Mouse (Mus musculus): ENCODE measurements at regions not wholly inside any gene's neighbourhood (a gene's known extent, or its start where the extent isn't known, plus 50 kb on each side); places are given as distances from the start of the nearest gene placed in this dataset.

DNA sequence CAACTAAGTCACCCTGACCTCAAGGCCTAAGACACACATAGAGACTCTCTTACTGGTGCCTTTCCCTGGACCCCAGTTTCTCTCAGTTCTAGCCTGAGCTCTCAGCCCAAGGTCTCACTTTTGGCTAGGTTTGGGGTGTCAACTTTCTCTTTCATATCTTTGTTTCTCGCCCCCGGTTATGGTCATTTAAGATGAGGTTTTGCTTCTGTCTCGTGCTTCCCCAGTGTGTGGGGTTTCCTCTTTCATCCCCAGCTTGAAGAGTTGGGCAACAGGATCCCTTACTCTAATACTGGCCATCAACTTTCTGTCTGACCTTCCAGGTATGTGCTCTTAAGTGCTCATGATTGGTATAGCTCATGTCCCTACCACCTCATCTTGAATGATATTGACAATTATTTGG is 67.5 kb downstream of the Lmo4 start:
- Histone ChIP-seq H3K36me3 (ENCODE audit: control insufficient read depth, insufficient read depth) (no peaks in the 10 kb centered on the region), H3K4me2 (ENCODE audit: low read depth, low read length) (no peak overlapping the region), H3K9me3 (replicated peaks; ENCODE audit: control insufficient read depth, low read length) (no peaks in the 10 kb centered on the region), H3K27me3 (ENCODE audit: control insufficient read depth, insufficient read depth, low read length) (no peaks in the 10 kb centered on the region), H3K4me3 (ENCODE audit: low read length) (no peak overlapping the region), H3K27ac (ENCODE audit: low read length) (no peak overlapping the region), H3K9ac (ENCODE audit: low read length) (no peak overlapping the region), H3K4me1 (ENCODE audit: control insufficient read depth, insufficient read depth, low read length) (no peaks in the 10 kb centered on the region)
- no peak for ATAC-seq (replicated peaks; ENCODE audit: extremely low read depth, insufficient read depth, low FRiP score)
- WGBS: 84% methylated on average over 3 of the region's 3 CpGs

DNA sequence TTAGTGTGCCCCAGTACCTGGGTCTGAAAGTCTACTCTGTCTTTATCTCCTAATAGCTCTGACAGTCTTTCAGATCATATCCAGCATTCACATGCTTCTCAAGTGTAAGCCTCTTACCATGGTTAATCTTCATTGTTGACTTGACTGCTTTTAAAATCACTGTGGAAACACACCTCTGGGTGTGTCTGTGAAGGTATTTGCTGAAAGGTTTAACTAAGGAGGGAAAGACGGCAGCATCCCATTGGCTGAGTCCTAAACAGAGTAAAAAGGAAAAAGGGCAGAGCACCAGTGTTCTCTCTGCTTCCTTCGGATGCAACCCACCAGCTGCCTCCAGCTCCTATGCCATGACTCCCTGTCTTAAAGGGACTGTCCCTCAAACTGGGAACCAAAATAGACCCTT is 68.6 kb downstream of the Lmo4 start:
- WGBS: 68% methylated on average over 2 of the region's 2 CpGs
- no peak for ATAC-seq (replicated peaks; ENCODE audit: extremely low read depth, insufficient read depth, low FRiP score)

DNA sequence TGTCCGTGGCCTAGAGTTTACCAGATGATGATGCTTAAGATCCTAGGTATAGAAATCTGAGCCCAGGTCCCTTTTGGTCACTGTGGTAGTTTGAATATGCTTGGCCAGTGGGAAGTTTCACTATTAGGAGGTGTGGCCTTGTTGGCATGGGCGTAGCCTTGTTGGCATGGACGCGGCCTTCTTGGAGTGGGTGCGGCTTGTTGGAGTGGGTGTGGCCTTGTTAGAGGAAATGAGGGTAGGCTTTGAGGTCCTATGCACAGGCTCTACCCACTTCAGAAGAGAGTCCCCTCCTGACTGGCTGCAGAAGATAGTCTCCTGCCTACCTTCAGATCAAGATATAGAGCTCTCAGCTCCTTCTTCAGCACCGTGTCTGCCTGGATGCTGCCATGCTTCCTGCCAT is 69.4 kb downstream of the Lmo4 start:
- ATAC-seq (replicated peaks; ENCODE audit: extremely low read depth, insufficient read depth, low FRiP score): no peak
- H3K4me1 ChIP-seq (ENCODE audit: control insufficient read depth, insufficient read depth, low read length): no peaks in the 10 kb centered on the region
- no peaks in the 10 kb centered on the region for H3K9me3 ChIP-seq (replicated peaks; ENCODE audit: control insufficient read depth, low read length)
- no peak overlapping the region for H3K9ac ChIP-seq (ENCODE audit: low read length)
- no peaks in the 10 kb centered on the region for H3K27me3 ChIP-seq (ENCODE audit: control insufficient read depth, insufficient read depth, low read length)
- no peak overlapping the region for H3K4me3 ChIP-seq (ENCODE audit: low read length)
- no peaks in the 10 kb centered on the region for H3K36me3 ChIP-seq (ENCODE audit: control insufficient read depth, insufficient read depth)
- no peak overlapping the region for H3K27ac ChIP-seq (ENCODE audit: low read length)
- WGBS: 95% methylated on average over 6 of the region's 6 CpGs
- no peak overlapping the region for H3K4me2 ChIP-seq (ENCODE audit: low read depth, low read length)

More for the DNA sequence above, 68.6 kb downstream of the Lmo4 start:
- no peaks in the 10 kb centered on the region for H3K36me3 ChIP-seq (ENCODE audit: control insufficient read depth, insufficient read depth)
- H3K27ac ChIP-seq (ENCODE audit: low read length): no peak overlapping the region
- no peaks in the 10 kb centered on the region for H3K27me3 ChIP-seq (ENCODE audit: control insufficient read depth, insufficient read depth, low read length)
- no peaks in the 10 kb centered on the region for H3K4me1 ChIP-seq (ENCODE audit: control insufficient read depth, insufficient read depth, low read length)
- no peak overlapping the region for H3K4me2 ChIP-seq (ENCODE audit: low read depth, low read length)
- no peak overlapping the region for H3K4me3 ChIP-seq (ENCODE audit: low read length)
- no peaks in the 10 kb centered on the region for H3K9me3 ChIP-seq (replicated peaks; ENCODE audit: control insufficient read depth, low read length)
- H3K9ac ChIP-seq (ENCODE audit: low read length): no peak overlapping the region

DNA sequence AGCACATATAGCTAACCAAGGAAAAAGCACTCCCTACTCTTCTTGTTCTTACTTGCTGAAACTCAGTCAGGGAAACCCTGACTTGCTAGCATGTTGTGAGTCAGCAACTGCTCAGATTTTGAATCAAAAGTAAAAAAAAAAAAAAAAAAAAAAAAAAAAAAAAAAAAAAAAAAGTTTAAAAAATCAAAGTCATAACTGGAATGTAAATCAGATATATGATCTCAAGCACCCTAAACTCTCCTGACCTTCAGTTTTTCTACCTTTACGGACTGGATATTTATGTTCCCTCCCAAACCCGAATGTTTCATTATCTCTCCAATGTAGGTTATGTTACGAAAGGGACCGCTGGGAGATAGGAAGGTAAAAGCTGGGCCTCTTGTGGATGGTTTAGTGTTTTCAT is 77.0 kb downstream of the Lmo4 start:
- H3K27ac ChIP-seq (ENCODE audit: low read length): no peak overlapping the region
- no peak overlapping the region for H3K4me2 ChIP-seq (ENCODE audit: low read depth, low read length)
- H3K4me3 ChIP-seq (ENCODE audit: low read length): no peak overlapping the region
- no peaks in the 10 kb centered on the region for H3K27me3 ChIP-seq (ENCODE audit: control insufficient read depth, insufficient read depth, low read length)
- H3K9ac ChIP-seq (ENCODE audit: low read length): no peak overlapping the region
- no peaks in the 10 kb centered on the region for H3K9me3 ChIP-seq (replicated peaks; ENCODE audit: control insufficient read depth, low read length)
- no peaks in the 10 kb centered on the region for H3K36me3 ChIP-seq (ENCODE audit: control insufficient read depth, insufficient read depth)
- ATAC-seq (replicated peaks; ENCODE audit: extremely low read depth, insufficient read depth, low FRiP score): no peak
- WGBS: 89% methylated on average over 4 of the region's 4 CpGs
- H3K4me1 ChIP-seq (ENCODE audit: control insufficient read depth, insufficient read depth, low read length): no peaks in the 10 kb centered on the region

GRCm38 (mm10) chr3:144124353-144124752 is 80.7 kb downstream of the Lmo4 start:
- WGBS: 72% methylated on average over 4 of the region's 4 CpGs
- no peak for ATAC-seq (replicated peaks; ENCODE audit: extremely low read depth, insufficient read depth, low FRiP score)
- Histone ChIP-seq H3K9me3 (replicated peaks; ENCODE audit: control insufficient read depth, low read length) (no peaks in the 10 kb centered on the region), H3K27me3 (ENCODE audit: control insufficient read depth, insufficient read depth, low read length) (no peaks in the 10 kb centered on the region), H3K9ac (ENCODE audit: low read length) (no peak overlapping the region), H3K4me2 (ENCODE audit: low read depth, low read length) (no peak overlapping the region), H3K27ac (ENCODE audit: low read length) (no peak overlapping the region), H3K4me1 (ENCODE audit: control insufficient read depth, insufficient read depth, low read length) (no peaks in the 10 kb centered on the region), H3K4me3 (ENCODE audit: low read length) (no peak overlapping the region), H3K36me3 (ENCODE audit: control insufficient read depth, insufficient read depth) (no peaks in the 10 kb centered on the region)

- ATAC-seq (replicated peaks; ENCODE audit: extremely low read depth, insufficient read depth, low FRiP score): no peak
- H3K4me1 ChIP-seq (ENCODE audit: control insufficient read depth, insufficient read depth, low read length): no peaks in the 10 kb centered on the region
- no peak overlapping the region for H3K9ac ChIP-seq (ENCODE audit: low read length)
- no peak overlapping the region for H3K27ac ChIP-seq (ENCODE audit: low read length)
- no peaks in the 10 kb centered on the region for H3K27me3 ChIP-seq (ENCODE audit: control insufficient read depth, insufficient read depth, low read length)
- no peak overlapping the region for H3K4me3 ChIP-seq (ENCODE audit: low read length)
- H3K36me3 ChIP-seq (ENCODE audit: control insufficient read depth, insufficient read depth): no peaks in the 10 kb centered on the region
- no peak overlapping the region for H3K4me2 ChIP-seq (ENCODE audit: low read depth, low read length)
- no peaks in the 10 kb centered on the region for H3K9me3 ChIP-seq (replicated peaks; ENCODE audit: control insufficient read depth, low read length)
- WGBS: 80% methylated on average over 6 of the region's 6 CpGs
Measured at GRCm38 (mm10) chr3:144123361-144124072, 81.5 kb downstream of the Lmo4 start.

- Histone ChIP-seq H3K9ac (ENCODE audit: low read length) (no peak overlapping the region), H3K27me3 (ENCODE audit: control insufficient read depth, insufficient read depth, low read length) (no peaks in the 10 kb centered on the region), H3K4me3 (ENCODE audit: low read length) (no peak overlapping the region), H3K36me3 (ENCODE audit: control insufficient read depth, insufficient read depth) (no peaks in the 10 kb centered on the region), H3K4me2 (ENCODE audit: low read depth, low read length) (no peak overlapping the region), H3K4me1 (ENCODE audit: control insufficient read depth, insufficient read depth, low read length) (no peaks in the 10 kb centered on the region), H3K27ac (ENCODE audit: low read length) (no peak overlapping the region), H3K9me3 (replicated peaks; ENCODE audit: control insufficient read depth, low read length) (no peaks in the 10 kb centered on the region)
- no peak for ATAC-seq (replicated peaks; ENCODE audit: extremely low read depth, insufficient read depth, low FRiP score)
- WGBS: 59% methylated on average over 3 of the region's 3 CpGs
Measured at GRCm38 (mm10) chr3:144119076-144119475, 85.9 kb downstream of the Lmo4 start.

DNA sequence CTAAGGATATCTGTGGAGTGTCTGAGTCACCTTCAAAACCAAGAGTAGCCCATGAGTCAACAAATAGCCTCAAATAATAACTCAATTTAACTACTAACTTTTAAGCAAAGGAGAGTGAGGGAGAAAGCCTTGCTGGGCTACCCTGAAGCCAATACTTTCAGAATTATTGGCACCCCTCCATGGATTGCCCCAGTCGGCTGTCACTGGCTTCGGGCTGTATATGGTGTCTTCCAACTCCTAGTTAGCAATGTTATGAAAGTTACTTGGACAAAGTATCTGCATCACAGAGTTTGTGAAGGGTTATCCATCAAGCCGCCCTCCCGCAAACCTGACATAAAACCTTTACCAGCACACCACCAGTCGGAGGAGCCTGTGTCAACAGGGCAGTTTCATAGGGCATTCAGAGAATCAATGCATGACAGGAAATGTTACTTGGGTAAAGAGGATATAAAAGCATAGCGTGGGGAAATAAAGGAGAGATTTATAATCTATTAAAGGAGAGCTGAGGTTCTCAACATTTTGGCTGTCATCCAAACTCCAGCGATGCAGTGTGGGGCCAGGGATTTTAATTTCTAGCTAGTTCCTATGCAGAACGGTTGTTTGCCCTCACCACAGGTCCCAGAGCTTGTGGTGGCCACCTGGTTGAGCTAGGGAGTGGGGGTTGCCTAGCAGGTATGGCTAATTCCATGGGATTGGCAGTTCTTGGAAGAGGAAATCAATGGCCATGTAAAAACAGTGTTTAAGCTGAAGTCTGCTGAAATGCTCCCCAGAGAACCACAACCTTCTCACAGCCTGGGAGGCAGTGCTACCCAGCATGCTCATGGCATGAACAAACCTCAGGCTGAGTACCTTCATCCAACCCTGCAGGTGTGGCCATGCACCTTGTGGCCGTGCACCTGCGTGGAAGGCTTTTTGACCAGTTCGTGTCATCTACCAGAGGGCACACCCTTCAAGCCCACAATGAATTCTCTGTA is 91.1 kb downstream of the Lmo4 start:
- Histone ChIP-seq H3K4me1 (ENCODE audit: control insufficient read depth, insufficient read depth, low read length) (no peaks in the 10 kb centered on the region), H3K4me2 (ENCODE audit: low read depth, low read length) (no peak overlapping the region), H3K27me3 (ENCODE audit: control insufficient read depth, insufficient read depth, low read length) (no peaks in the 10 kb centered on the region), H3K27ac (ENCODE audit: low read length) (no peak overlapping the region), H3K36me3 (ENCODE audit: control insufficient read depth, insufficient read depth) (no peaks in the 10 kb centered on the region), H3K4me3 (ENCODE audit: low read length) (no peak overlapping the region), H3K9me3 (replicated peaks; ENCODE audit: control insufficient read depth, low read length) (no peaks in the 10 kb centered on the region), H3K9ac (ENCODE audit: low read length) (no peak overlapping the region)
- 71% methylated on average over 11 of the region's 11 CpGs for WGBS
- ATAC-seq (replicated peaks; ENCODE audit: extremely low read depth, insufficient read depth, low FRiP score): no peak
